9 mouse cellular contexts compared by ENCODE assay signal in the genomic region with DNA sequence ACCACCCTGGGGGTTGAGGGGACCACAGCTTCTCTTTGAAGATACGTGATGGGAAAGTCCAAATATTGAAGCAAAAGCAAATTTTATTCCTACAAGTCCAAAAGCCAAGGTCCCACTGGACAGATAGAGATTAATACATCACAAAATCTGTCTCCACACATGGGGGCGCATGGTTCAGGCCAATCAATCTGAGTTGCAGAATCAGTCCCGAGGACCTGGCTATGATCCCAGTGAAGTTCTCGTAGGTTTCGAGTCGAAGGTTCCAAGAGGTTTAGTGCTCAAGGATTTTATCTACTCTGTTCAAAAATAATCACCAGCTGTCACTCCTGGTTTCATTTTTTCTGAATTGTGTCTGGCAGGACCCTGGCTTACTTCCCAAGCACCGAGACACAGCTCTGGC. TPM values are rescaled to one million over a fixed set of nuclear protein-coding genes. Genes with fewer than 3 reads are reported as not detected.
DNase-seq lines count a peak whose midpoint lies in the region; ATAC-seq and TF ChIP-seq lines count a peak whose summit lies in the region.
"Had no signal": no experiment of that assay in that cellular context is flagged by ENCODE, and none has a peak within 500 bp of the region (broad histone marks: within the 10 kb centered on the region; RNA-seq: fewer than 3 reads in every experiment).

No protein-coding gene starts in this region.

- H3K4me3 ChIP-seq in heart, embryonic 13.5 days, result peak overlapping the region; percentile 55
- H3K4me3 ChIP-seq in cortical plate, adult 2 months (ENCODE audit: insufficient read depth, low read length), result peak overlapping the region; percentile 54
- H3K4me3 ChIP-seq in hindbrain, embryonic 13.5 days, result peak overlapping the region; percentile 42
- peak overlapping the region; percentile 44; the same call in 1 of the 2 replicates for H3K4me3 ChIP-seq in midbrain, embryonic 13.5 days (replicated peaks)

- no peaks in the 10 kb centered on the region for H3K36me3 ChIP-seq in heart, embryonic 13.5 days
- H3K36me3 ChIP-seq in hindbrain, embryonic 13.5 days, result no peaks in the 10 kb centered on the region
- no peaks in the 10 kb centered on the region for H3K36me3 ChIP-seq in midbrain, embryonic 13.5 days

- H3K27me3 ChIP-seq in heart, embryonic 13.5 days (replicated peaks), result peaks cover 24% of the 10 kb centered on the region
- H3K27me3 ChIP-seq in hindbrain, embryonic 13.5 days, result 0 out of 2 replicates have a peak, but pooled peaks cover 9% of the 10 kb centered on the region
- peaks cover 14% of the 10 kb centered on the region for H3K27me3 ChIP-seq in midbrain, embryonic 13.5 days

- no peaks in the 10 kb centered on the region for H3K9me3 ChIP-seq in heart, embryonic 13.5 days
- H3K9me3 ChIP-seq in hindbrain, embryonic 13.5 days, result no peaks in the 10 kb centered on the region
- no peaks in the 10 kb centered on the region for H3K9me3 ChIP-seq in midbrain, embryonic 13.5 days

- peak overlapping the region; percentile 76 for H3K4me2 ChIP-seq in heart, embryonic 13.5 days
- H3K4me2 ChIP-seq in hindbrain, embryonic 13.5 days, result peak overlapping the region; percentile 63
- peak overlapping the region; percentile 66 for H3K4me2 ChIP-seq in midbrain, embryonic 13.5 days (replicated peaks)

- no peak for DNase-seq in heart, adult 8-10 months (ENCODE audit: low spot score)
- no peak for DNase-seq in right cerebral cortex, adult 2 months (ENCODE audit: low spot score in 2 of 2)
- DNase-seq in urinary bladder, postnatal 36 days (ENCODE audit: low spot score in 2 of 2), result no peak

- no peak for ATAC-seq in heart, embryonic 13.5 days (ENCODE audit: extremely low read depth, insufficient number of reproducible peaks, low FRiP score, low TSS enrichment)
- peak; percentile 6; the same call in 1 of the 2 replicates for ATAC-seq in hindbrain, embryonic 13.5 days (ENCODE audit: low FRiP score)
- no peak for ATAC-seq in midbrain, embryonic 13.5 days
- no peak for ATAC-seq in monocyte, adult 5-6 weeks (replicated peaks; ENCODE audit: insufficient number of reproducible peaks, low FRiP score, low TSS enrichment, poor library complexity, severe bottlenecking)

- no peak overlapping the region for H3K27ac ChIP-seq in heart, embryonic 13.5 days (replicated peaks)
- H3K27ac ChIP-seq in cortical plate, adult 2 months (ENCODE audit: insufficient read depth, low read length), result no peak overlapping the region
- no peak overlapping the region for H3K27ac ChIP-seq in hindbrain, embryonic 13.5 days
- H3K27ac ChIP-seq in midbrain, embryonic 13.5 days, result no peak overlapping the region

- no peak for TF ChIP-seq POLR2A in cortical plate, adult 2 months (IDR thresholded peaks at IDR 0.05; ENCODE audit: extremely low read depth, insufficient read depth, low read length)

- H3K4me1 ChIP-seq in heart, embryonic 13.5 days, result peaks cover 32% of the 10 kb centered on the region
- no peaks in the 10 kb centered on the region for H3K4me1 ChIP-seq in cortical plate, adult 2 months (ENCODE audit: control insufficient read depth, insufficient read depth, low read length)
- H3K4me1 ChIP-seq in hindbrain, embryonic 13.5 days (replicated peaks), result peaks cover 22% of the 10 kb centered on the region
- H3K4me1 ChIP-seq in midbrain, embryonic 13.5 days (replicated peaks), result peaks cover 32% of the 10 kb centered on the region

- WGBS in heart, embryonic 13.5 days, result 30% methylated on average over 7 of the region's 7 CpGs
- 48% methylated on average over 7 of the region's 7 CpGs for WGBS in hindbrain, embryonic 13.5 days
- 44% methylated on average over 7 of the region's 7 CpGs for WGBS in midbrain, embryonic 13.5 days

- H3K9ac ChIP-seq in heart, embryonic 13.5 days, result peak overlapping the region; percentile 71
- 0 out of 2 replicates have a peak overlapping the region, but pooled peaks have one; percentile 62 for H3K9ac ChIP-seq in hindbrain, embryonic 13.5 days
- peak overlapping the region; percentile 60 for H3K9ac ChIP-seq in midbrain, embryonic 13.5 days (replicated peaks)

- TF ChIP-seq CTCF in cortical plate, adult 2 months (IDR thresholded peaks at IDR 0.05; ENCODE audit: extremely low read depth, insufficient read depth, low read length), result no peak

RNA-seq across cellular contexts. Expression of a gene that starts 4.7 kb away (rescaled TPM):
- polyA plus RNA-seq in heart, embryonic 13.5 days (2015; fragmentation: Nextera tagmentation; extraction: Ambion mirVana), result 0.15 and 0.25 TPM in 2 replicates
- not detected for total RNA-seq in heart, adult 8-10 months (2022)
- 0.47 and 0.52 TPM in 2 replicates for polyA plus RNA-seq in cortical plate, adult 2 months (2012; rRNA removed)
- 0.17 and 0.18 TPM in 2 replicates for polyA plus RNA-seq in hindbrain, embryonic 13.5 days (2015; fragmentation: Nextera tagmentation; extraction: Ambion mirVana)
- polyA plus RNA-seq in midbrain, embryonic 13.5 days (2015; fragmentation: Nextera tagmentation; extraction: Ambion mirVana), result 0.20 TPM in 1 of 2 replicates, not detected in the other
- not detected in 3 replicates for total RNA-seq in monocyte, adult 5-6 weeks (2017)

RNA-seq across cellular contexts. Expression of a gene that starts 30.4 kb away (rescaled TPM):
- polyA plus RNA-seq in heart, embryonic 13.5 days (2015; fragmentation: Nextera tagmentation; extraction: Ambion mirVana), result 1.9 and 2.4 TPM in 2 replicates
- total RNA-seq in heart, adult 8-10 months (2022), result under 1 TPM; 0.19 to 0.98 (median 0.46) TPM
- polyA plus RNA-seq in cortical plate, adult 2 months (2012; rRNA removed), result 3.3 and 3.6 TPM in 2 replicates
- polyA plus RNA-seq in hindbrain, embryonic 13.5 days (2015; fragmentation: Nextera tagmentation; extraction: Ambion mirVana), result 3.7 and 5.2 TPM in 2 replicates
- polyA plus RNA-seq in midbrain, embryonic 13.5 days (2015; fragmentation: Nextera tagmentation; extraction: Ambion mirVana), result 1.9 and 2.0 TPM in 2 replicates
- 7.5 TPM in 1 of 3 replicates, not detected in the others for total RNA-seq in monocyte, adult 5-6 weeks (2017)

RNA-seq across cellular contexts. Expression of a gene that starts 39.4 kb away (rescaled TPM):
- not detected in 2 replicates for polyA plus RNA-seq in heart, embryonic 13.5 days (2015; fragmentation: Nextera tagmentation; extraction: Ambion mirVana)
- total RNA-seq in heart, adult 8-10 months (2022), result under 1 TPM; 0.16 to 0.31 (median 0.24) TPM
- 0.28 and 0.31 TPM in 2 replicates for polyA plus RNA-seq in cortical plate, adult 2 months (2012; rRNA removed)
- not detected in 2 replicates for polyA plus RNA-seq in hindbrain, embryonic 13.5 days (2015; fragmentation: Nextera tagmentation; extraction: Ambion mirVana)
- not detected in 2 replicates for polyA plus RNA-seq in midbrain, embryonic 13.5 days (2015; fragmentation: Nextera tagmentation; extraction: Ambion mirVana)
- 7.9 to 15.4 TPM (median 10.1 TPM) in 3 replicates for total RNA-seq in monocyte, adult 5-6 weeks (2017)
- total RNA-seq: left cerebral cortex, postnatal 14 days had no signal

RNA-seq across cellular contexts. Expression of a gene that starts 51.2 kb away (rescaled TPM):
- polyA plus RNA-seq in heart, embryonic 13.5 days (2015; fragmentation: Nextera tagmentation; extraction: Ambion mirVana), result 312 and 327 TPM in 2 replicates
- 10 to 100 TPM; 37.8 to 77.3 (median 50.1) TPM for total RNA-seq in heart, adult 8-10 months (2022)
- polyA plus RNA-seq in cortical plate, adult 2 months (2012; rRNA removed), result 15.8 and 18.0 TPM in 2 replicates
- 67.8 and 72.3 TPM in 2 replicates for polyA plus RNA-seq in hindbrain, embryonic 13.5 days (2015; fragmentation: Nextera tagmentation; extraction: Ambion mirVana)
- 44.0 and 49.9 TPM in 2 replicates for polyA plus RNA-seq in midbrain, embryonic 13.5 days (2015; fragmentation: Nextera tagmentation; extraction: Ambion mirVana)
- total RNA-seq in monocyte, adult 5-6 weeks (2017), result 185 to 298 TPM (median 202 TPM) in 3 replicates

RNA-seq across cellular contexts. Expression of a gene that starts 51.3 kb away (rescaled TPM):
- not detected in 2 replicates for polyA plus RNA-seq in heart, embryonic 13.5 days (2015; fragmentation: Nextera tagmentation; extraction: Ambion mirVana)
- not detected for total RNA-seq in heart, adult 8-10 months (2022)
- polyA plus RNA-seq in cortical plate, adult 2 months (2012; rRNA removed), result 0.11 TPM in 1 of 2 replicates, not detected in the other
- not detected in 2 replicates for polyA plus RNA-seq in hindbrain, embryonic 13.5 days (2015; fragmentation: Nextera tagmentation; extraction: Ambion mirVana)
- not detected in 2 replicates for polyA plus RNA-seq in midbrain, embryonic 13.5 days (2015; fragmentation: Nextera tagmentation; extraction: Ambion mirVana)
- total RNA-seq in monocyte, adult 5-6 weeks (2017), result 0.96 to 5.5 TPM in 2 of 3 replicates, not detected in the other
- total RNA-seq: left cerebral cortex, postnatal 14 days had no signal
